9 mouse cellular contexts compared by ENCODE assay signal in genomic region chr11:57643691-57644090, GRCm38 (mm10). TPM values are rescaled to one million over a fixed set of nuclear protein-coding genes. Genes with fewer than 3 reads are reported as not detected.
A peak's percentile ranks its signal among the peaks of the same experiment; 100 is the strongest.
DNase-seq lines count a peak whose midpoint lies in the region; ATAC-seq and TF ChIP-seq lines count a peak whose summit lies in the region.
"Had no signal": no experiment of that assay in that cellular context is flagged by ENCODE, and none has a peak within 500 bp of the region (broad histone marks: within the 10 kb centered on the region; RNA-seq: fewer than 3 reads in every experiment).

No protein-coding gene starts in this region.

- H3K4me1 ChIP-seq in limb, embryonic 14.5 days (ENCODE audit: control insufficient read depth, insufficient read depth, low read length) = peaks cover 24% of the 10 kb centered on the region
- H3K4me1 ChIP-seq in stomach, embryonic 15.5 days = peaks cover 9% of the 10 kb centered on the region; the same call in 1 of the 2 replicates

- TF ChIP-seq POLR2A in limb, embryonic 14.5 days (IDR thresholded peaks at IDR 0.05; ENCODE audit: borderline replicate concordance, extremely low read depth, insufficient read depth, insufficient read length) = no peak

- peak; percentile 2 for DNase-seq in gastrocnemius, postnatal 25 days
- DNase-seq in gastrocnemius, postnatal 10 days = no peak
- DNase-seq in spleen, postnatal 4 days (ENCODE audit: low spot score in 2 of 2) = peak; percentile 7 to 53
- no peak for DNase-seq in spleen, postnatal 36 days (ENCODE audit: low spot score in 2 of 2)
- DNase-seq in limb, embryonic 14.5 days (ENCODE audit: low spot score) = no peak
- DNase-seq in layer of hippocampus, postnatal 25 days (ENCODE audit: extremely low spot score in 1 of 2, low spot score in 1 of 2) = no peak
- DNase-seq: adrenal gland, adult 8-10 months had no signal

- no peaks in the 10 kb centered on the region for H3K36me3 ChIP-seq in limb, embryonic 14.5 days (ENCODE audit: control insufficient read depth, insufficient read depth, low read length)
- H3K36me3 ChIP-seq in stomach, embryonic 15.5 days = no peaks in the 10 kb centered on the region

- peak overlapping the region; percentile 86 for H3K4me3 ChIP-seq in limb, embryonic 14.5 days (replicated peaks; ENCODE audit: low read length)
- H3K4me3 ChIP-seq in stomach, embryonic 15.5 days (replicated peaks) = peak overlapping the region; percentile 67; the same call in 1 of the 2 replicates

- 83% methylated on average over 2 of the region's 2 CpGs for WGBS in limb, embryonic 14.5 days
- 55% methylated on average over 2 of the region's 2 CpGs for WGBS in stomach, embryonic 15.5 days

- H3K27ac ChIP-seq in limb, embryonic 14.5 days (replicated peaks; ENCODE audit: low read depth, low read length) = no peak overlapping the region
- H3K27ac ChIP-seq in stomach, embryonic 15.5 days = no peak overlapping the region

- H3K27me3 ChIP-seq in limb, embryonic 14.5 days (ENCODE audit: control insufficient read depth, insufficient read depth, low read length) = no peaks in the 10 kb centered on the region
- H3K27me3 ChIP-seq in stomach, embryonic 15.5 days (replicated peaks) = no peaks in the 10 kb centered on the region

- ATAC-seq in limb, embryonic 14.5 days (ENCODE audit: low FRiP score, low read depth) = no peak
- no peak for ATAC-seq in stomach, embryonic 15.5 days (ENCODE audit: insufficient read depth, low FRiP score, low read depth)
- no peak for ATAC-seq in CD4-positive, CD25-positive, alpha-beta regulatory T cell, adult 4 months

- H3K9ac ChIP-seq in limb, embryonic 14.5 days (ENCODE audit: low read depth, low read length, severe bottlenecking) = peak overlapping the region; percentile 85
- no peak overlapping the region for H3K9ac ChIP-seq in stomach, embryonic 15.5 days

- H3K4me2 ChIP-seq in limb, embryonic 14.5 days (replicated peaks; ENCODE audit: low read depth, low read length, severe bottlenecking) = peak overlapping the region; percentile 84
- peak overlapping the region; percentile 96 for H3K4me2 ChIP-seq in stomach, embryonic 15.5 days

- no peaks in the 10 kb centered on the region for H3K9me3 ChIP-seq in limb, embryonic 14.5 days (ENCODE audit: control insufficient read depth, low read length)
- H3K9me3 ChIP-seq in stomach, embryonic 15.5 days = no peaks in the 10 kb centered on the region

RNA-seq across cellular contexts. Expression of gene Galnt10, which starts 1.6 kb away (rescaled TPM):
- 1 to 10 TPM; 6.0 to 7.5 TPM for total RNA-seq in gastrocnemius, postnatal 25 days (2021)
- 10 to 100 TPM; 13.0 to 15.7 TPM for total RNA-seq in gastrocnemius, postnatal 10 days (2021)
- polyA plus RNA-seq in limb, embryonic 14.5 days (2012; rRNA removed) = 26.5 and 30.3 TPM in 2 replicates
- polyA plus RNA-seq in limb, embryonic 14.5 days (2014; fragmentation: Nextera tagmentation; extraction: Ambion mirVana) = 24.4 and 27.5 TPM in 2 replicates
- polyA plus RNA-seq in stomach, embryonic 15.5 days (2015; fragmentation: Nextera tagmentation; extraction: Ambion mirVana) = 19.8 and 20.5 TPM in 2 replicates
- 1 to 10 TPM; 7.1 TPM for total RNA-seq in layer of hippocampus, postnatal 25 days (2021)
- 1 to 10 TPM; 7.4 to 8.3 TPM for polyA plus RNA-seq in CD4-positive, CD25-positive, alpha-beta regulatory T cell, adult 4 months (2017; shearing (Covaris generic))

Comparison
In these comparisons a context has a peak if more than half of its experiments do, and no peak if none do; other contexts are left out.
1. DNase-seq: peak in gastrocnemius, postnatal 25 days (single experiment) and spleen, postnatal 4 days (2 of 2); none in gastrocnemius, postnatal 10 days (single experiment), spleen, postnatal 36 days (0 of 2), limb, embryonic 14.5 days (single experiment) and layer of hippocampus, postnatal 25 days (0 of 2).